Mouse (Mus musculus): ENCODE measurements around the gene Actn3. TPM values are rescaled to one million over a fixed set of nuclear protein-coding genes. Genes with fewer than 3 reads are reported as not detected.
A peak's percentile ranks its signal among the peaks of the same experiment; 100 is the strongest.
"Not testable (repeated sequence)": the region's sequence is repeated elsewhere in the genome, so short reads cannot be mapped to it uniquely, and the experiment has no call there.

Actn3 gene
- polyA plus RNA-seq, 1 experiment = 0.20 TPM

DNA sequence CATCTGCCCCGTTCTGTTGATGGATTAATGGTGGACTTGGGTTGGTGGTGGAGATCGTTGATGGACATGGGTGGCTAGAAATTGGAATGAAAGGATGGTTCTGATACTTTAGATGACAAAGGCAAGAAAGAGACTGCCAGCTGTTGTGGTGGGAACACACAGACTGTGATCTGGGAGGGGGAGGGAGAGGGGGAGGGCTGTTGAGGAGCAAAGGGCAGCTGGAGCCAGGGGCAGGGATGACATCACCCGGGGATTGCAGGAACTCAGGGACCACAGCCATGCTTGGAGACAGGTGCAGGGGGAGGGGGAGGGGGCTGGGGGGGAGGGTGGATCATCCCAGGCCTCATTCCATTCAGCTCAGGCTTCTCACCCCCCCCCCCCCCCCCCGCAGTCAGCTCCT is 1.5 kb downstream of the Actn3 start:
- TF ChIP-seq TAL1 (IDR thresholded peaks at IDR 0.05; ENCODE audit: low read length) = no peak
- TF ChIP-seq GATA1 (IDR thresholded peaks at IDR 0.05; ENCODE audit: low read length) = no peak
- H3K36me3 ChIP-seq (ENCODE audit: control insufficient read depth) = peaks cover 16% of the 10 kb centered on the region
- H3K4me1 ChIP-seq (ENCODE audit: control insufficient read depth) = peaks cover 44% of the 10 kb centered on the region
- H3K4me3 ChIP-seq (replicated peaks) = no peak overlapping the region
- no peaks in the 10 kb centered on the region for H3K9me3 ChIP-seq (ENCODE audit: control insufficient read depth, low read length)
- H3K27me3 ChIP-seq (ENCODE audit: control insufficient read depth) = peaks cover 41% of the 10 kb centered on the region

DNA sequence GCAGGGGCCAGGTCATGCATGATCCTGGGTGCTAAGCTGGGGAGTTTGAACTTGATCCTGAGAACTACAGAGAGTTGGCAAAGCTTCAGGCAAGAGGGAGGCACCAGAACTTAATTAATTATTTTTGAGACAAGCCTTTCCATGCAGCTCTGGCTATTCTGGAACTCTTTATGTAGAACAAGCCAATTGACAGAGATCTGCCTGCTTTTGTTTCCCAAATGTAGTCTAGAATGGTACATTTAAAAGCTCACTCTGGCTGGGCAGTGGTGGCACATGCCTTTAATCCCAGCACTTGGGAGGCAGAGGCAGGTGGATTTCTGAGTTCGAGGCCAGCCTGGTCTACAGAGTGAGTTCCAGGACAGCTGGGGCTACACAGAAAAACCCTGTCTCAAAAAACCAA is 3.1 kb downstream of the Actn3 start:
- not testable (repeated sequence) for H3K36me3 ChIP-seq (ENCODE audit: control insufficient read depth)
- peaks cover 51% of the 10 kb centered on the region for H3K27me3 ChIP-seq (ENCODE audit: control insufficient read depth)

DNA sequence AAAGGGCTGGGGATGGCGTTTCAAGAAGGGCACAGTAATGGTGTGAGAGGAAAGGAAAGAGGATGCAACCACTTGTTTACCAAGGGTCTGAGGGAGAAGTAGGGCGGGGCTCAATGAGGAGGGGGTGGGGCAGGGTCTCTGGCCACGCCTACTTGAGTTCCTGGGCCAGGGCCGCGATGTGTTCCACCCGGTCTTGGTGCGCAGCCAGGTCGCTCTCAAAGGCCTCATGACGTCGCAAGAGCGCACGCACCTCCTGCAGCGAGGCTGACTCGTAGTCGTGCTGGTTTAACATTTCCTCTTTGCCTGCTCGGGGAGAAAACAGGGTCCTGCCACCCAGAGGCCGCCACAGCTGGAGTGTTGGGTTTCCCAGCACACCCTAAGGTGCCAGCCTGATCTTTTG is 12.6 kb downstream of the Actn3 start:
- Histone ChIP-seq H3K9me3 (ENCODE audit: control insufficient read depth, low read length) (peaks cover 4% of the 10 kb centered on the region), H3K36me3 (ENCODE audit: control insufficient read depth) (peaks cover 29% of the 10 kb centered on the region), H3K4me1 (ENCODE audit: control insufficient read depth) (peaks cover 61% of the 10 kb centered on the region), H3K27me3 (ENCODE audit: control insufficient read depth) (peaks cover 76% of the 10 kb centered on the region), H3K4me3 (replicated peaks) (no peak overlapping the region)
- TF ChIP-seq GATA1 (IDR thresholded peaks at IDR 0.05; ENCODE audit: low read length) = no peak
- no peak for TF ChIP-seq TAL1 (IDR thresholded peaks at IDR 0.05; ENCODE audit: low read length)

More for the DNA sequence above, 3.1 kb downstream of the Actn3 start:
- peaks cover 36% of the 10 kb centered on the region for H3K4me1 ChIP-seq (ENCODE audit: control insufficient read depth)
- not testable (repeated sequence) for H3K9me3 ChIP-seq (ENCODE audit: control insufficient read depth, low read length); H3K4me3 ChIP-seq (replicated peaks)

DNA sequence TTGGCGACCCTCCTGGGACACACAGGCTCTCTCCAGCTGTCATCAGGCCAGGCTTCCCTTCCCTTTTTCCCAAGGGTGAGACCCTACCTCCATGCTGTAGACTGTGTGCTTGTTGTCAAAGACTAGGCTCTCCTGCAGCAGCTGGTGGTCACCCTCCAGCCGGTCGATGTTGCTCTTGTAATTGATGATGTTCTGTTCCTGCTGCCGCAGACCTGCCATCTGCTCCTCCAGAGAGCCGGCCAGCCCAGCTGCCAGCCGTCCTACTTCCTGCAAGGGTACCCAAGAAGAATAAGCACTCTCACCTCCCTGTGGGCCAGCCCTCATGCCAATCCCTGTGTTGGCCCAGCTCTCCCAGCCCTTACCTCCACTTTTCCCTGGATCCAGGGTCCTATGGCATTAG is 14.7 kb downstream of the Actn3 start:
- TF ChIP-seq GATA1 (IDR thresholded peaks at IDR 0.05; ENCODE audit: low read length) (no peak), TAL1 (IDR thresholded peaks at IDR 0.05; ENCODE audit: low read length) (no peak)

DNA sequence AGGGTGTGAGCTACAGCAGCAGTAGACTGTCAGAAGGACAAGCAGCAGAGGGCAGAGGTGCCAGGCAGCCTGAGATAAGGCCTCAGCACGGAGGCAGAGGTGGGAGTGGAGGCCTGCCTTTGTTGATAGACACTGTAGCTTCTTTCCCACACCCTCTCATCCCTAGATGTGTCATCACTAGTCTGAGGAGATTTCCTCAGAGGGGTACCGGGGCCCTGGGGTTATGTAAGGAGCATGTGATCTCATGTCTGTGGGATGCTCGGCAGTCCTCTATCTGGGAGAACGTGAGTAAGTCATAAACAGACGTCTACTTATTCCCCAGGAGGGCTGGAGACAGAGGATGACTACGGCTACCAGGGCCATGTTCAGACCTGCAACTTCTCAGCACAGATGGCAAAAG is 18.6 kb downstream of the Actn3 start:
- Histone ChIP-seq H3K4me3 (replicated peaks) (peak overlapping the region; percentile 67), H3K4me1 (ENCODE audit: control insufficient read depth) (peaks cover 86% of the 10 kb centered on the region), H3K27me3 (ENCODE audit: control insufficient read depth) (peaks cover 55% of the 10 kb centered on the region), H3K9me3 (ENCODE audit: control insufficient read depth, low read length) (peaks cover 7% of the 10 kb centered on the region), H3K36me3 (ENCODE audit: control insufficient read depth) (peaks cover 67% of the 10 kb centered on the region)
- TF ChIP-seq GATA1 (IDR thresholded peaks at IDR 0.05; ENCODE audit: low read length) (peak; percentile 97), TAL1 (IDR thresholded peaks at IDR 0.05; ENCODE audit: low read length) (peak; percentile 98)

More for the DNA sequence above, 14.7 kb downstream of the Actn3 start:
- peaks cover 71% of the 10 kb centered on the region for H3K4me1 ChIP-seq (ENCODE audit: control insufficient read depth)
- H3K36me3 ChIP-seq (ENCODE audit: control insufficient read depth) = peaks cover 46% of the 10 kb centered on the region
- H3K9me3 ChIP-seq (ENCODE audit: control insufficient read depth, low read length) = peaks cover 4% of the 10 kb centered on the region
- H3K4me3 ChIP-seq (replicated peaks) = no peak overlapping the region
- peaks cover 64% of the 10 kb centered on the region for H3K27me3 ChIP-seq (ENCODE audit: control insufficient read depth)

DNA sequence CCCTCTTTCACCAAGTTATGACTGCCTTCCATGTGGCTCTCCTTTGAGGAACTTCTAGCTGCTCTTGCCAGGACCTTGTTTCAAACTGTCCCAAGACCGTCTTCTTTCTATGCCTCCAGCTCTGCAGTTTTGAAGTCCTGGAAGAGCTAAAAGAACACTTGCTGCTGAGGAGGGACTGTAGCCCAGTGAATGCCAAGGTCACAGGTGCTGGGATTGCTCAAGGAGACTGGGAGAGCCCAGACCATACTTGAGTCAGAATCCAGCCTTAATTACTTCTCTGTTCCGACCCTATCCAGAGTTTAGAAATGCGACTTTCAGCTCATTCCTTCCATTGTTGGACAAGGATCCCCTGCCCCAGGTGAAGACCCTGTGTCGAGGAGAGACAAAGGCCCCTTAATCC is 21.8 kb downstream of the Actn3 start:
- Histone ChIP-seq H3K4me3 (replicated peaks) (peak overlapping the region; percentile 66), H3K9me3 (ENCODE audit: control insufficient read depth, low read length) (peaks cover 5% of the 10 kb centered on the region; the same call in 1 of the 2 replicates), H3K27me3 (ENCODE audit: control insufficient read depth) (peaks cover 59% of the 10 kb centered on the region), H3K36me3 (ENCODE audit: control insufficient read depth) (peaks cover 46% of the 10 kb centered on the region), H3K4me1 (ENCODE audit: control insufficient read depth) (peaks cover 66% of the 10 kb centered on the region)
- TF ChIP-seq TAL1 (IDR thresholded peaks at IDR 0.05; ENCODE audit: low read length) (no peak), GATA1 (IDR thresholded peaks at IDR 0.05; ENCODE audit: low read length) (no peak)

DNA sequence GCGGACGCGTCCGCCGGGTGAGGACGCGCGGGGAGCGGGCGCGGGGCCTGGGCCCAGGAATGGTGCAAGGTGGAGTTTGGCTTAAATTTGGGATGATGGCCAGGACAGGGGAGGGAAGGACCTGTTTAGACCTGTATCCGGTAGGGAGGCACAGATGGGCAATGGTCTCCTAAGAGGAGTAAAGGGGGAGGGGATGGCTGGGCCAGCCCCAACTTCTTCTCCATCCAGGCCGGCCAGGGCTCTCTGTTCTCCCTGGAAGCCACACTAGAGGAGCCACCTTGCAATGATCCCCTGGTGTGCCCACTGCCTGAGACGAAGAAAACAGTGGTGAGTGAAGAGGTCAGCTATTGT is 22.3 kb downstream of the Actn3 start:
- H3K27me3 ChIP-seq (ENCODE audit: control insufficient read depth) = peaks cover 64% of the 10 kb centered on the region

DNA sequence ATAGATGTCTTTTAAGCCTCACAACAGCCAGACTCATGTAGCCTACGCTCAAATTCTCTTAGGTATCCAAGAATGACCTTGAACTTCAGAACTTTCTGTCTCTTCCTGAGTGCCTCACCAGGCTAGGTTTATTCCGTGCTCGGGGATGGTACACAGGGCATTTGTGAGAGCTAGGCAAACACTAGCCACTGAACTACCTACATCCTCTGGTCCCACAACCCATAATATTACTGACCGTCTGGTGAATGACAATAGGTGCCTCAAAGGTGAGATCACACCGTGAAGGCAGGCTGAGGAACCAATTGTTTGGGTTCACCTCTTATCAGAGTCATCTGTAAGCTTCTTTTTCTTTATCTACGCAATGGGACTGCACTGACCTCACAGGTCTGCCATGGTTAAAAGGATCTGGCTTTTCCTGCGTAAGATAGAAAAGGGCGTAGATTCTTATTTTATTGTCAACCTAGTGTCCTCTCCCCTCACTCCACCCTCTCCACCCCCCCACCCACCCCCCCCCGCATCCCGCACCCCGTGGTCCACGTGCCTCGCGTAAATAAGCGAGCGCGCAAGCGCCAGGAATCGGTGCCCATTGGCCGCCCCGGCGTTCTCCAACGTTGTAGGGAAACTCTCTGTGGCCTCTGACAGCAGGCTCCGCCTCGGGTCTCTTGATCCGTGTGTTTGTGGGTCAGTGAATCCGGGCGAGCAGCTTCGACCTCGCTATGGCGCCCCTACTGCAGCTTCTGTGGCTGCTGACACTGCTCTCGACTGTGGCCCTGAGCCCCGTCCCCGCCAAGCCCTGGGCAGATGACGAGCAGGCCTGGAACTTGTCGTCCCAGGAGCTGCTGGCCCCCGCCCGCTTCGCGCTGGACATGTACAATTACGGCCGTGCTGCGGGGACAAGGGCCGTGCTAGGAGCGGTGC is 22.9 kb downstream of the Actn3 start, which contains the start of gene Ctsf:
Gene Ctsf, plus strand, starts transcription at position 579 of the 918 bp plus-strand sequence.
- H3K9me3 ChIP-seq (ENCODE audit: control insufficient read depth, low read length) = peaks cover 5% of the 10 kb centered on the region; the same call in 1 of the 2 replicates
- peaks cover 54% of the 10 kb centered on the region for H3K4me1 ChIP-seq (ENCODE audit: control insufficient read depth)
- H3K36me3 ChIP-seq (ENCODE audit: control insufficient read depth) = peaks cover 34% of the 10 kb centered on the region
- H3K4me3 ChIP-seq (replicated peaks) = peak within 1 kb of the TSS; percentile 66
- H3K27me3 ChIP-seq (ENCODE audit: control insufficient read depth) = peaks cover 70% of the 10 kb centered on the region
- no peak for TF ChIP-seq GATA1 (IDR thresholded peaks at IDR 0.05; ENCODE audit: low read length)
- TF ChIP-seq TAL1 (IDR thresholded peaks at IDR 0.05; ENCODE audit: low read length) = no peak

More for the DNA sequence above, 22.3 kb downstream of the Actn3 start:
- H3K36me3 ChIP-seq (ENCODE audit: control insufficient read depth) = peaks cover 41% of the 10 kb centered on the region
- H3K9me3 ChIP-seq (ENCODE audit: control insufficient read depth, low read length) = peaks cover 5% of the 10 kb centered on the region; the same call in 1 of the 2 replicates
- TF ChIP-seq TAL1 (IDR thresholded peaks at IDR 0.05; ENCODE audit: low read length) = no peak
- TF ChIP-seq GATA1 (IDR thresholded peaks at IDR 0.05; ENCODE audit: low read length) = no peak
- H3K4me1 ChIP-seq (ENCODE audit: control insufficient read depth) = peaks cover 61% of the 10 kb centered on the region
- H3K4me3 ChIP-seq (replicated peaks) = peak overlapping the region; percentile 66

DNA sequence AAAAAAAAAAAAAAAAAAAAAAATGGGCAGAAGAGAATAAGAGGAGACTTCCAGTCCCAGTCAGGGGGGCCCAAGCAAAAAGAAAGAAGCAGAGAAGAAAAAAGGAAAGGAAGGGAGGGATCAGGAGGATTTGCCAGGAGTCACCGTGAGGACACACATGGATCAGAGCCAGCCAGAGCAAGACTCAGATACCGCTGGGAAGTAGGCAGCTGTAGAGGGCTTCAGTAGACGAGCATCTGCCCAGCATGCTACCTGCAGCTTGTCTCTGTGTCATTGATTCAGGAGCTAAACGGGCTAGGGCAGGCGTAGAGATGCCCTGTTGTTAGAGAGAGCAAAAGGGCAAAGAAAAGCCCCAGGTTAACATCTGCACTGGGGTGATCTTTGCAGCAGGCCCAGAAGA is 27.4 kb downstream of the Actn3 start:
- TF ChIP-seq GATA1 (IDR thresholded peaks at IDR 0.05; ENCODE audit: low read length) (no peak), TAL1 (IDR thresholded peaks at IDR 0.05; ENCODE audit: low read length) (no peak)
- no peak overlapping the region for H3K4me3 ChIP-seq (replicated peaks)
- peaks cover 85% of the 10 kb centered on the region for H3K27me3 ChIP-seq (ENCODE audit: control insufficient read depth)
- no peaks in the 10 kb centered on the region for H3K36me3 ChIP-seq (ENCODE audit: control insufficient read depth)
- H3K4me1 ChIP-seq (ENCODE audit: control insufficient read depth) = peaks cover 19% of the 10 kb centered on the region
- H3K9me3 ChIP-seq (ENCODE audit: control insufficient read depth, low read length) = peaks cover 2% of the 10 kb centered on the region; the same call in 1 of the 2 replicates

Measured in erythroblast, embryonic 14.5 days (primary cell).